Mouse (Mus musculus) c-Kit-positive CD71-positive TER-119-positive erythroid progenitor cells, embryonic 14.5 days (primary cell): Measurements from ENCODE around the gene Cldn14.
"Not testable (repeated sequence)": the region's sequence is repeated elsewhere in the genome, so short reads cannot be mapped to it uniquely, and the experiment has no call there.

ENCODE experiments used
- DNase-seq: peaks from one replicate; pipeline ENCODE4 v3.0.0-alpha.2; 2013; ENCODE audit warnings: low spot score

Gene Cldn14

GRCm38 (mm10) chr16:94008737-94009136 lies at the start of gene Cldn14:
Gene Cldn14 (minus strand): TSS chr16:94008837.
- no peak for DNase-seq

GRCm38 (mm10) chr16:94055576-94055975 lies 46.9 kb upstream of the Cldn14 start:
- DNase-seq = no peak

DNA sequence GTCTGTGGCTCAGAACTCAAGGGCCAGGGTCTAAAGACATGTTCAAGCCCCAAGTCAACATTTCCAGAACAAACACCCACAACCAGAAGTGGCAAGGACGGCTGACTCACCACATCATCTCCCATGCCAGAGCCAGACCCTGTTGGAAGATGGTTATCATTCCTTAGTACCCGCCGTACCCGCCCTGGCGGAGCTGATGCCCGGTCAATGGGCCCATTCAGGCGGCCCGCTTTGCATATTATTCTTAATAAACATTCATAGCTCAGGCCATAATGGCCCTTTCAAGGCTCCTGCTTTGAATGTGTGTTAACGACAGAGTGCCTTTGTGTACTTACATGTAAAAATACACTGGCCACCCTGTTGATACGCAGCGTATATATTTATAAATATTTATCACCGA lies 46.5 kb upstream of the Cldn14 start:
- no peak for DNase-seq

- no peak for DNase-seq
Observed at GRCm38 (mm10) chr16:94050368-94050767, 41.7 kb upstream of the Cldn14 start.

DNA sequence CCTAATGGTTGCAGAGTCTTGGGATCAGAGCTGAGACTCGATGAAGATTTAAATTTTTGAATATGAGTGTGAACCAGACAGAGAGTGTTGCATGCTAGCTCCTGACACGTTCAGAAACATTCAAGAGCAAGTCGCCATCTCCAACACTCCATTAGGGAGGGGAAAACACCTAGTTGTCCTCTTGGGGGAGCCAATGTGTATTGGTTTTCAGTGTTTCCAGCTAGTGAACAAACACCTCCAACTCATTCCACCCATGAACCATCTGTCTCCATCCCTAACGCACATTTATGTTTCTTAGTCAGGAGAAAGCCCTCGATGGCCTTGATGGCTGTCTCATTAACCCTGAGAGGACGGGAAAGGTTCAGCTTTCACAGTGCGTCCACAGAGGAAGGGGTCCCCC lies 36.4 kb upstream of the Cldn14 start:
- DNase-seq = no peak

- DNase-seq = no peak
Observed at GRCm38 (mm10) chr16:94043797-94044196, 35.2 kb upstream of the Cldn14 start.

- no peak for DNase-seq
Observed at GRCm38 (mm10) chr16:94041065-94041712, 32.6 kb upstream of the Cldn14 start.

- no peak for DNase-seq
Observed at GRCm38 (mm10) chr16:94040485-94040884, 31.8 kb upstream of the Cldn14 start.

DNA sequence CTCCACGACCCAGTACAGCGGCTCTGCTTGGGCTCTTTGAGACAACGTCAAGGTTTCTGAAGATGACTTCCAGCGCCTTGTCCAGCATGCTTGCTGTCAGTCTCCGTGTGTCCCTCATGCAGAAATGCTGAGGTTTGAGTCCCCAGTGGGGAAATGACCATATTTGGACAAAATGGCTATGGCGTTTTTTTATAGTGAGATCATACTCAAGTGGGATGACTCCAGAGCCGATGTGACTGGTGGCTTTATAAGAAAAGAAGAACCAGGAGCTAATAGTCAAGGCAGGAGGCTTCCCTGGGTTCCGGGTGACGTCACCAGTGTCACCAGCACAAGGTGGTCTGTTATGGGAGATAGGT lies 30.3 kb upstream of the Cldn14 start:
- no peak for DNase-seq

DNA sequence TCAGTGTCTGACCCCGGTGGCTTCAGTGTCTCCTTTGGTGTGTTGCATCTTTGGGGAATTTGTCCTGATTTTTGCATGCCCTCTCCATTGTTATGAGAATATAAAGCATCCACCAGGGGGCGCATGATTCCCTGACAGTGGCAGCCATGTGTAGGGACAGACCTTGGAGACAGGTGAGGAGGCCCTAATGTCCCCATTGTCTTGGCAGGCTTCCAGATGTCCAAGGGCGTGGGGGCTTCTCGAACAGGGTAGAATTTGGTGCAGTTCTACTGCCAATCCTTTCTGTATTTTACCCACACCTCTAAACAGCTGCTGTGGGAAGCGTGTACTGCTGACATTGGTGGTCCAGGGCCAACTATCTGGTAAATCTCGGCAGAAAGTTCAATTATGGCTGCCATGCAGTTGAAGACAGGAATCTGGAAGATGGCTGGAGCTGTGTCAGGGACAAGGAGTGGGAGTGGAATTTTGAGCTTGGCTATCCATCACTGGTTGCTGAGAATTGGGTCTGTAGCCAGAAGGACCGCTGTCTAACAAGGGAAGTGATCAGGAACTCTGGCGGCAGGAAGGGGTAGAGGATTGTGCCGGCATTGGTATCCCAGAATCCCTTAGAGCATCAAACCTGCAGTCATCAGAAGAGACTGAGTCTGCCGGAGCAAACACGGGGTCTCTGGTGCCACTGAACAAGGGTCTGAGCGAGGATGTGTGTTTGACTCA lies 29.8 kb upstream of the Cldn14 start:
- DNase-seq = peak; percentile 43

GRCm38 (mm10) chr16:94037280-94037679 lies 28.6 kb upstream of the Cldn14 start:
- no peak for DNase-seq

DNA sequence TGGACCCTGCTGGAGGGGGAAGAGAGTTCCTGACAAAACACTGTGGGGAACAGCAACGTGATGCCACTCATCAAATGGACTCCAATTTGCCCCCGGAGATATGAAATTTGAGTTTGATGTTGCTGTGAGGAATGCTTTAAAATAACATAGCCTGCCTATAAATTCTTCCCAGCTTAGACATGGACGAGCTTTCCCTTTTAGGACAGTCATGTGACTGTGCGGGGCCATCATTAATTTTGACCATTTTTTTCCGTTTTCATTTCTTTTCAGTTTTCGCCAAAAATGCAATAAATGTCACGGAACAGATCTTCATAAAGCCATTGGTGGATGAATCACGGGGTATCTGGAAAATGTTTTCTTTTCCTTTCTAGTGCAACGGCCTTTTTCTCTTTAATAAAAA lies 25.5 kb upstream of the Cldn14 start:
- no peak for DNase-seq

DNA sequence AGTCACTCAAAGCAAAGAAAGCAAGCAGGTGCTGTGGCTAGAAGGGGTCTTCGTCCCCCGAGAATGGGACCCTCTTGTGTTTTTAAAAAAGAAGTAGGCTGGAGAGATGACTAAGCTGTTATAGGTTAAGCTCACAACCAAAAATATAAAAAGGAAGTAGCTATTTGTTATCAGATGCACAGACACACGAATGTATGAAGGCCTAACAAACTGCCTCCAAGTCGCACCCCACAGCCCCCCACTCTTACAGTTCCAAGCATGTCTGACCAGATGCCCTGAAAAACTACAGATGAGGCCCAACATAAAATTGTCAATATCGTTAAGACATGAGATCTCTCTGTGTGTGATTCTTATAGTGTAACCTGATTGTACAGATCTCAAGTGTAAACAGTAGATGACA lies 23.6 kb upstream of the Cldn14 start:
- DNase-seq = no peak

- no peak for DNase-seq
Observed at GRCm38 (mm10) chr16:94023352-94024280, 15.0 kb upstream of the Cldn14 start.

GRCm38 (mm10) chr16:94019725-94020124 lies 11.1 kb upstream of the Cldn14 start:
- not testable (repeated sequence) for DNase-seq

- DNase-seq = no peak
Observed at GRCm38 (mm10) chr16:94017953-94018352, 9.3 kb upstream of the Cldn14 start.

DNA sequence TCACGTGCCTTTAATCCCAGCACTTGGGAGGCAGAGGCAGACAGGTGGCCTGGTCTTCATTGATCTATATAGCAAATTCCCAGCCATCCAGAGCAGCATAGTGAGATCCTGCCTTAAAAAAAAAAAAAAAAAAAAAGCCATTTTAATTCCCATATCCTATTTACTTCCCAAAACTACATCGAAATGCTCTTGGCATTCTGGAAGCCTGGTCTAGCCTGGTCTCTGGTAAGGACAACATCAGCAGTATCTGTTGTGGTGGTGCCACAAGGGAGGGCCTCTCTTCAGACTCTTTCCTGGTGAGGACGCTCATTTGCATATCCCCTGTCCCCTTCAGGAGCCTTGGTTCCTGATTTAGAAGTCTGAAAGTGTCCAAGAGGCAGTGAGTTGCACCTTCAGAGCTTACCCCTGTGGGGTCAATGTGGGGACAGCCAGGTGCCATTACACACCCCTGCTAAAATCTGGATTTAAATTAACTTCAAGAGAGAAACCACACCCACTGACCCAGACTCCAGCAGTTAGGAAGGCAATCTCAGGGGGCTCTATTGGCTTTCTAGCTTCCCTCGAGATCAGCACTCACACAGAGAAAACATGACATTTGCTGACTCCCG lies 6.0 kb upstream of the Cldn14 start:
- DNase-seq = no peak

GRCm38 (mm10) chr16:94013328-94014086 lies 4.9 kb upstream of the Cldn14 start:
- DNase-seq = not testable (repeated sequence)

DNA sequence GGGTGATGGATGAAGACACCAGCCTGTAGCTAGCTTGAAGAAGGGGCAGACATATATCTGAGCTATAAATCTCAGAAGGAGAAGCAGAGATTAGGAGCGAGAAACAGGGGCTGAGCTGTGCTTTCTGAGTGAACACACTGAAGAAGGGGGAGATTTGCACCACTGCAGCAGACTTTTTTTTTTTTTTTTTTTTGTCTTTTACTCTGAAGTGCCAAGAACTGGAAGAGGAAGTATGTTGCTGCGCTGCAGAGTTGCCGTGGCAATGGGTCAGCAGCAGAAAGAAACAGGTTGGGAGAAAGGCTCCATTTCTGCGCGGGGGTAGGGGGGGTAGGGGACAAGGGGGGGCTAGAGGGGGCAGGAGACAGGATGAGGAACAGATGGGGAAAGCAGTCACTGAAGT lies 2.6 kb upstream of the Cldn14 start:
- DNase-seq = no peak

DNA sequence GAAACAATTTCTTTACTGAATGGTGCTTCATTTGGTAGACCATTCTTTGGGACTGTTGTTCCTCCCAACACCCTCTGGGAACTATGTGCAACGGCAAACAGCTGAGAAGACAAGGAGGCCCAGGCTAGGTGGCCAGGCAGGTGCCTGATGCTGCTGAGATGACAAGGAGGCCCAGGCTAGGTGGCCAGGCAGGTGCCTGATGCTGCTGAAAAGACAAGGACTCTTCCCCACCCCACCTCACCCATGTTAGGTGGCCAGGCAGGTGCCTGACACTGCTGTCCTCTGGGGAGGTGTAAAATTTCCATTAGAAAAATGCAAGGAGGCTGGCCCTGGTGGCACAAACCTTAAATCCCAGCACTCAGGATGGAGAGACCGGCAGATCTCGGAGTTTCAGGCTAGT lies 2.0 kb upstream of the Cldn14 start:
- DNase-seq = no peak

DNA sequence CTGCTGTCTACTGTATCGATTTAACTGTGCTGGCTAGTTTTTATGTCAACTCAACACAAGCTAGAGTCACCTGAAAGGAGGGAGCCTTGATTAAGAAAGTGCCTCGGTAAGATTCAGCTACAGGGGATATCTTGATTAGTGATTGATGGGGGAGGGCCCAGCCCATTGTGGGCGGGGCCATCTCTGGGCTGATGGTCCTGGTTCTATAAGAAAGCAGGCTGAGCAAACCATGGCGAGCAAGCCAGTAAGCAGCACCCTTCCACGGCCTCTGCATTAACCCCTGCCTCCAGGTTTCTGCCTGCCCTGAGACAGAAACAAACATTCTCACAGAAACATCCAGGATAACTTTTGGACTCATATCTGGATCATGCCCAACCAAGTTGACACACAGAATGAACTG lies 1.5 kb upstream of the Cldn14 start:
- DNase-seq = no peak

- no peak for DNase-seq
Observed at GRCm38 (mm10) chr16:94009356-94009755, 719 bp upstream of the Cldn14 start.
